Mouse (Mus musculus): Measurements from ENCODE around the gene Lbhd1. TPM values are rescaled to one million over a fixed set of nuclear protein-coding genes. Genes with fewer than 3 reads are reported as not detected.
A peak's percentile ranks its signal among the peaks of the same experiment; 100 is the strongest.

The Lbhd1 gene
- total RNA-seq, 2 experiments from 2014 or later = 5.4 to 7.2 TPM

DNA sequence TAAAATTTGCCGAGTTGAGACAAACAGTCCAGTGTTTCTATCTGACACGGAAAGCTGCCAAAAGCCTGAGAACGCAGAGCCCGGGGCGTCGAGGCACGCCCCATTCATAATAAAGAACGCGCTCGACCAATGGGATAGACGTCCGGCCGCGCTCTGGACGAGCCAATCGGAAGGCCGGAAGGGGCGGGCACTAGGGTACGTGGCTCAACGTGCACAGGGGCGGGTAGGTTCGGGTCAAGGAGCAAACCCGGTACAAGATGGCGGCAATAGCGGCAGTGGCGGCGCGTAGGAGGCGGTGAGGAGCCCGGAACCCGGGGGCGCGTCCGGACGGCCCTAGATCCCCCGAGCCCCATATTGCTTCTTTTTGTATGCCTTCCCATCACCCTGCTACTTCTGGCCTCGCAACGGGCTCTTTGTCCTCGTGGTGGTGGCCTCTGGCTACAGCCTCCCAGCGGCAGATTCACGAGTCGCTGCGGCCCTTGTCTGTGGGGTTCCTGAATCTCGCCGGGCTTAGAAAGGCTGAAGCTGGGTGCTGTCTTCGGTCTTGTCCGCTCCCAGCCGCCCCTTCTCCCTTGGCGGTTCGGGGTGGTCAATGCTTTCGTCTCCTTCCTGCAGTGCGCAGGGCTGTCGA, 14.4 kb downstream of the Lbhd1 start, which contains the start of gene Ganab:
TSS of gene Ganab (plus strand) at position 207 of the 631 bp plus-strand sequence.
- DNase-seq (ENCODE audit: low spot score in 2 of 2) = peak; percentile 97 to 98
- intact Hi-C loops (cut with DNase I) = loop anchor here (2.0 to 5.0 kb wide), 2 partner anchors 15 to 54 kb away; partner anchors contain the start of gene Tut1

DNA sequence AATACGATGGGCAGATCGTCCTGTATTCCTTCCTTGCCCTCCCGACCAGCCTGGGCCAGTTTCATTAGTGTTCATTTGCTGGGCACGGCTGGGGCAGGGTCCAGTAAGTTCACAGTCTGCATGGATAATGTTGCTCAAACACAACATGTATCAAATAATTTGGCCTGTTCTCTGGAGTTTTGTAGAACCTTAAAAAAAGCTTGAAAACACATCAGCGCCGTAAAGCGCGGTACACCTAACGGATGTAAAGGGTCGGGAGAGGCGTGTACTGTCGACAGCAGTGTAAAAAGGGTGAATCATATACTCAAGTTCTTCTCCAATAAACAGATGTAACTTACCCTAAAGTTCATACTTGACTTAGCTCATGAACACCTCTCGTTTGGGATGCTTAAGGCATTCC, 15.0 kb downstream of the Lbhd1 start:
- intact Hi-C loops (cut with DNase I) = loop anchor here (2.0 to 5.0 kb wide), 2 partner anchors 14 to 54 kb away; partner anchors contain the start of gene Tut1
- DNase-seq (ENCODE audit: low spot score in 2 of 2) = peak in 1 of 2 experiments; percentile 5

DNA sequence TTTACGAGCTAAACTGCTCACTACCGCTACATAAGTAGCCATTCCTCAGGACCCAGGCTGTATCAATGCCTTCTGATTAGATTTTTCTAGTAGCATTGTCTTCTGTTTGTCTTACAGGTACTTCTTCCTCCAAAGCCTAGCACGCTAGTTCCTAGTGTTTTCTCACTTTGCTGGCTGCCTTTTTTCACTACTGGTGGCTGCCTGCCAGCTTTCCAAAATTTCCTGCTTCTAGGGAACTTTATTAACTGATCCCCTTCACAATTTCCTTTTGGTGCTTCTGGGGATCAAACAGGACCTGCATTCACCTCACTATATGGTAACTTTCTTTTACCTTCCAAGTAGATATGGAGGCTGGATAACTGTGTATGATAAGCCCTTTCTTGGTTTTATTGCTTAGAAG, 15.5 kb downstream of the Lbhd1 start:
- DNase-seq (ENCODE audit: low spot score in 2 of 2) = no peak
- intact Hi-C loops (cut with DNase I) = loop anchor here (2.0 to 5.0 kb wide), 2 partner anchors 14 to 53 kb away; partner anchors contain the start of gene Tut1

DNA sequence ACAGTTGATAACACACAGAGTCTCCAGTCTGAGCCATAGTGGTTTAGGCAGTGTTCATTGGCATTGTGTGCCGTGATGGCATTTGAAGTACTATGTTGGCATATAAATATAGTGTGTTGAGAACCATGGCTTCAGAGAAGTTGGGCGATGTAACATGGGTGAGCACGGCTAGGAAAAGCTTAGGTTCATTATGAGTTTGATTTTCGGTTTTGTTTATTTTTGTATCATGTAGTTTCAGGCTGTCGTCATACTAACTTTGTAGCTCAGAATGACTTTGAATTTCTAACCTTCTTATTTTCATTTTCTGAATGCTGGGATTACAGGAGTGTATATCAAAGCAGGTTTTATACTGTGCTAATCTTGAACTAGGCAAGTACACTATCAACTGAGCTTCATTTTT, 19.9 kb downstream of the Lbhd1 start:
- intact Hi-C loops (cut with DNase I) = no loop called here
- DNase-seq (ENCODE audit: low spot score in 2 of 2) = no peak

DNA sequence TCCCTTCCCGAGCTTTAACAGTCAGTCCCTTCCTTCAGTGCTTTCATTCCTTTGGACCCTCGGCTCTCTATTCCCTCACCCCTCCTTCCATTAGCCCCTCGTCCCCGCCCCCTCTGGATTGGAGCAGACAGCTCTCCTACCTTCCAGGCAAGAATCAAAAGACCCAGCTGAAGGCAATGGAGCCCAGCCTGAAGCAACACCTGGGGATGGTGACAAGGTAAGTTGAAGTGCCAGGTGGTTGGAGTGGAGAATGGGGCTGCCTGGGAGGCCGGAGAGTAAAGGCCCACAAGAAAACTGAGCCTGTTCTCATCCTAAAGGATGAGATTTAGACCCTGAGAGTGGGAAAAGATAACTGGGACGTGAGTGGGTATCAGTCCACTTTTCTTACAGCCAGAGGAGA, 25.0 kb downstream of the Lbhd1 start:
- no peak for DNase-seq (ENCODE audit: low spot score in 2 of 2)
- intact Hi-C loops (cut with DNase I) = no loop called here

DNA sequence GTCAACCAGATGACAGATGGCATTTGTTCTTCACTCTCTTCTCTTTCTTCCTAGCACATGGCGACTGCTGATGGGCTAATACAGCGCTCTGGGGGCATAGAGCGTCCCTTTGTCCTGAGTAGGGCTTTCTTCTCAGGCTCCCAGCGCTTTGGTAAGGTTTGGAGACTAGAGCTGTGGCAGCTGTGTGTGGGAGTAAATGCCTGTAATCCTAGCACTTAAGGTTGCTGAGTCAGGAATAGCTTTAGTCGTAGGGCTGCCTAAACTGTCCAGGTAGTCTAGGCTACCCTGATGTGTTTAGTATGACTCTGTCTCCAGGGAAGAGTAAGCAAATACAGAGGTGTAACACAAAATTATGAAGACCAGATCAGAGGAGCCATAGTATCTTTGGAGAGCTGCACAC, 28.3 kb downstream of the Lbhd1 start:
- intact Hi-C loops (cut with DNase I) = loop anchor here (2.0 kb wide), 1 partner anchor 13 kb away; the partner anchor contains the start of gene Ganab
- DNase-seq (ENCODE audit: low spot score in 2 of 2) = peak; percentile 34 to 81

DNA sequence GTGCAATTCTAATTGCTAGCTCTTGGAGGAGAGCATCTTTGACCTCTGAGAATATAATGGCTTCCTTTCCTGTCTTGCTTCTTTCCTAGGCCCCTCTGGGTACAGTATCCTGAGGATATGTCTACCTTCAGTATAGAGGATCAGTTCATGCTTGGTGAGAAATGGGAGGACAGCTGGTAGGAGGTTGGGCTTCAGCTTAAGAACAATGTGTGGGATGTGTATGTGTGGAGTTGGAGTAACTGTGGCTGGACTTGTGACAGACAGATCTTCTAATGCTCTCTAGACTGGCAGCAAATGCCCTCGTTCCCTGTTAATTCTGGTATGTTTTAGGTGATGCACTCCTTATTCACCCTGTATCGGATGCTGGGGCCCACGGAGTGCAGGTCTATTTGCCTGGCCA, 30.7 kb downstream of the Lbhd1 start:
- peak; percentile 28 to 85 for DNase-seq (ENCODE audit: low spot score in 2 of 2)
- intact Hi-C loops (cut with DNase I) = no loop called here

DNA sequence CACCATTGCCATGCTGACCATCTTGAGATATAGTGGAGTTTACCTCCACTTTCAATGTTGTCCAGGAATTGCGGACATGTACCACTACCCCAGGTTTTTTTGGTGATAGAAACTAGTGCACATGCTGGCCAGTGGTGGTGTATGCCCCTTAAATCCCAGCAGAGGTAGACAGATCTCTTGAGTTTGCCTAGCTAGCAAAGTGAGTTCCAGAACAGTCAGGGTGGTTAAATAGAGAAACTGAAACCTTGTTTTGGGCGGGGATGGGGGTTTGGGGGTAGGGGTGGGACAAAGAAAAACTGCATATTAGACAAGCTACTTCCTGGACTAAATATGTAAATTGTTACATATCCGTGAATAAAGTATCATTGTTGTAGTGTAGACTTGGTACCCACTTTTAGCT, 35.5 kb downstream of the Lbhd1 start:
- intact Hi-C loops (cut with DNase I) = no loop called here
- DNase-seq (ENCODE audit: low spot score in 2 of 2) = no peak

DNA sequence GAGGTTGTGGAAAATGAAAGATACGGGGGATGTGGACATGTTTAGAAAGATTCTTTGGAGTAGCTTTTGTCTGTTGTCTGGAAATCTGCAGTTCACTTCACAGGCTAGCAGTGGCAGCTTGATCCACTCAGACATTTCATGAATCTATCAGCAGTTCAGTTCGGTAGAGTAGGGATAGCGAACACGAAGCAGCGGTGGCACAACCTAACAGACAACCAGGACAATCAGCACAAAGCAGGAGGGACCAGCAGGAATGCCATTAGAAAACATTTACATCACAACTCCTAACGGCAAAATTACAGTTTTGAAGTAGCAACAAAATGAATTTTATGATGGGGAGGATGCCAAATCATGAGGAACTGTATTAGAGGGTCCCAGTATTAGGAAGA, 36.1 kb downstream of the Lbhd1 start:
- DNase-seq (ENCODE audit: low spot score in 2 of 2) = no peak
- intact Hi-C loops (cut with DNase I) = no loop called here

DNA sequence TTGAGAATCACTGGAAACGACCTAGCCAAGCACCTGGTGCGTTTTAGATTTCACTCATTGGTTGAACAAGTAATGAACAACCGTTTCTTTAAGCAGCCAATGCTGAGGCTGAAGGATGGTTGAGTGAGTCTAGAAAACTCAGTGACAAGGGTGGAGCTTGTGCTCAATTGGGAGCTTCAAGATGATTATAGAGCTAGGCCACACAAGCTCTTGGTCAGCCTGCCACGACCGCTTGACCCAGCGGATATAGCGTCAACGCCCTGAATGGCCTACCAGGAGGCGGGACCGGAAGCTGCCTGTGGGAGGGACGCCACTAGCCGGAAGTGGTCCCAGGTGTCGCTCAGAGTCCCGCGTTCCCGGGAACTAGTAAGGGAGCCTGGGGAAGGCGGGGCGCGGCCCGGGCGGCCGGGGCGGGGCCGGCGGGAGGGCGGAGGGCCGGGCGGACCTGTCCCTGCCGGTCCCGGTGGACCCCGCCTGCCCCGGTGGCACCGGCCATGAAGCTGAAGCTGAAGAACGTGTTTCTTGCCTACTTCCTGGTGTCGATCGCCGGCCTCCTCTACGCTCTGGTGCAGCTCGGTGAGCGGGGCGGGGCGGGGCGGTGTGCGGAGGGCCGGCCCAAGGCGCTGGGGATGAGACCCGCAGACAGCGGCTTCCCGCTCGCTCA, 36.7 kb downstream of the Lbhd1 start, which contains the start of gene B3gat3:
TSS of gene B3gat3 (plus strand) at position 302 of the 664 bp plus-strand sequence.
- peak; percentile 96 to 97 for DNase-seq (ENCODE audit: low spot score in 2 of 2)
- intact Hi-C loops (cut with DNase I) = no loop called here

DNA sequence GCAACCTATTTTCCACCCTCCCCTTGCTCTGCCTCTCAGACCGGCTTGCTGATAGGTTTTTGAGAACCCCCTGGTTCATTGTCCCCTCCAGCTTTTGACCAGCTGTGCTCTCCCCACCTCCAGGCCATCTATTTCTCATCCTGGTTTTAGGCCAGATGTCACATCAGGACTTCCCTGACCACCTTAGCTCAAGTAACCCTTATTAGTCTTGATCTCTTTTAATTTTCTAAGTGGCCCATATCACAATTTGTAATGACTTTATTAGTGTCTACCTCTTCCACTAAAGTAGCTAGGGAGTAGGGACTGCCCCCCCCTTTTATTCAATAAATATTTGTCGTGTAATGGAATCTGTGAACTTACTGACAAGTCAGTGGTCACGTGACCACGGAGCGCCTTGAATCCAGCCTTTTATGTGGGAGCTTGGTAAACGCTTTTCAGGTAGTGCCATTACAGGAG, 37.3 kb downstream of the Lbhd1 start:
- intact Hi-C loops (cut with DNase I) = no loop called here
- DNase-seq (ENCODE audit: low spot score in 2 of 2) = peak; percentile 27 to 35

DNA sequence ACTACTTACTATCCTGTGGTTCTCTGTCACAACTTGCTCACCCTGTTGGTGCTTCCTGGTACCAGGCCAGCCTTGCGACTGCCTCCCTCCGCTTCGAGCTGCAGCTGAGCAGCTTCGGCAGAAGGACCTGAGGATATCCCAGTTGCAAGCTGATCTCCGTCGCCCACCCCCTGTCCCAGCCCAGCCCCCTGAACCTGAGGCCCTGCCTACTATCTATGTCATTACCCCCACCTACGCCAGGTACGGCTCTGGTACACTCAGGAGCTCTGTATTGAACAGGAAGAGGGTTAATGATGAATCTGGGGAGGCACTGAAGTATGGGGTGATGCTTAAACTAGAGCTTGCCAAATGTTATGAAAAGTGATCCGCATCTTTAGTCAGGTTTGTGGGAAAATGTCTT, 38.2 kb downstream of the Lbhd1 start:
- intact Hi-C loops (cut with DNase I) = no loop called here
- no peak for DNase-seq (ENCODE audit: low spot score in 2 of 2)

DNA sequence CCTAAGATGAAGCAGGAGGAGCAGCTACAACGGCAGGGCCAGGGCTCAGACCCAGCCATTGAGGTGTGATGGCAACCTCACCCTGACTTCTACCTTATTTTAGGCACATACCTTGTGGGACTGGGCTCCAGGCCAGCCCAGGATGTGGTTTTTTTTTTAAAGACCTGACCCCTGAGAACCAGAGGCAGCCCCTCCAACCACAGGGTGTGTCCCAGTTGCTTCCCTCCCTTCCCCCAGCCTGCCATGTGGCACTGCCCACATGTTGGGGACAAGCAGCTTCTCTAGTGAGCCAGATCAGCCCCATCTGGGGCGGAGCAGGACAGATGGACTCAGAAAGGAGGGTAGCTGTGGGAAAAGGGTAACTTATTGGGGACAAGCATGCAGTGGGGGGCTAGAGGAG, 43.2 kb downstream of the Lbhd1 start:
- DNase-seq (ENCODE audit: low spot score in 2 of 2) = peak in 1 of 2 experiments; percentile 24
- intact Hi-C loops (cut with DNase I) = no loop called here

DNA sequence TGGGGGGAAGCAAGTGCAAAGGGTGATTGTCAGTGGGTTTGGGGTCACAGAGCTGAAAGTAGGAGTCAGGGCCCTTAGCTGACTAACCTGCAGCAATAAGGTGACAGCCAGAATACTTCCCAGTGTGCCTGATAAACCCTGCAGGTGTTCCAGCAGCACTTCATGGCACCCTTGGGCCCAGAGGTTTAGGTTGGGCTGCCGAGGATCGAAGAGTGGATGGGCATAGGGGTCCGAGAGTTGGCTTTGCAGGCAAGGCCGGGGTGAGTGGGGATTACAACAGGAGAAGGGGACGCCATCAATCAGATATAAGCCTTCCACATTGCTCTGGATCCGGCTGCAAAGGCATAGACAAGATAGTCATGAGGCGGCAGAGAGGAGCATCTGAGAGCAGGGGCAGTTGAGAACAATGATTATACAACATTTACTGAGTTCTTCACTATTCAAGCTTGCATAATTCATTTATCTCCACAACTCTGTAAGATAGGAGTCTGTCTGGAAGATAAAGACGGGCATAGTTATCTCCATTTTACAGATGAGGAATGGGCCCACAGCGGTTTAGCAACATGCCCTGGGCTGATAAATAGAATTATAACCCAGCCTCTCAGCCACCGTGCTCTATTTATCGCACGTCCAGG, 44.5 kb downstream of the Lbhd1 start:
- intact Hi-C loops (cut with DNase I) = no loop called here
- no peak for DNase-seq (ENCODE audit: low spot score in 2 of 2)

DNA sequence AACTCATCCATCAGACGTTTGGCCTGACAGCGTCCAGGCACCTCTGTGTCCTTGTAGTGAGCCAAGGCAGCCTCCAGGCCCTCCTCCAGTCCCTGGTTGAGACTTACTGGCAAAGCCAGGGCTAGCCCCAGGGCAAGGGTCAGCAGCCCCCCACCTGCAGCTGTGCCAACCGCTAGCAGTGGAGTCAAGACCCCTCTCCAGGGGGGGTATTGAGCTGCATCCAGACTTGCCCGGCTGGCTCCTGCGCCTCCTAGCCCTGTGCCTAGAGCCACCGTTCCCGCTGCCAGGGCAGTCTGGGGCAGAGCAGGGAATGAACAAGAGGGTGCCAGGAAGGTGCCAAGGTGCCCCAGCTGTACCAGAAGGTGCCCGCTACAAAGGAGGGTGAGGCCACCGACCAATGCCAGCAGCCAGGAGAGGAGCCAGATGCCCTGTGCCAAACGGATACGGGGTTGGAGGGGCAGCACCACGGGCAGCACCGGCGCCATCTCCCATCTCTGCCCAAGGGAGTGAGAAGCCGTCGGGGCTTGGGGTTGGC, 45.2 kb downstream of the Lbhd1 start:
- intact Hi-C loops (cut with DNase I) = no loop called here
- DNase-seq (ENCODE audit: low spot score in 2 of 2) = no peak

DNA sequence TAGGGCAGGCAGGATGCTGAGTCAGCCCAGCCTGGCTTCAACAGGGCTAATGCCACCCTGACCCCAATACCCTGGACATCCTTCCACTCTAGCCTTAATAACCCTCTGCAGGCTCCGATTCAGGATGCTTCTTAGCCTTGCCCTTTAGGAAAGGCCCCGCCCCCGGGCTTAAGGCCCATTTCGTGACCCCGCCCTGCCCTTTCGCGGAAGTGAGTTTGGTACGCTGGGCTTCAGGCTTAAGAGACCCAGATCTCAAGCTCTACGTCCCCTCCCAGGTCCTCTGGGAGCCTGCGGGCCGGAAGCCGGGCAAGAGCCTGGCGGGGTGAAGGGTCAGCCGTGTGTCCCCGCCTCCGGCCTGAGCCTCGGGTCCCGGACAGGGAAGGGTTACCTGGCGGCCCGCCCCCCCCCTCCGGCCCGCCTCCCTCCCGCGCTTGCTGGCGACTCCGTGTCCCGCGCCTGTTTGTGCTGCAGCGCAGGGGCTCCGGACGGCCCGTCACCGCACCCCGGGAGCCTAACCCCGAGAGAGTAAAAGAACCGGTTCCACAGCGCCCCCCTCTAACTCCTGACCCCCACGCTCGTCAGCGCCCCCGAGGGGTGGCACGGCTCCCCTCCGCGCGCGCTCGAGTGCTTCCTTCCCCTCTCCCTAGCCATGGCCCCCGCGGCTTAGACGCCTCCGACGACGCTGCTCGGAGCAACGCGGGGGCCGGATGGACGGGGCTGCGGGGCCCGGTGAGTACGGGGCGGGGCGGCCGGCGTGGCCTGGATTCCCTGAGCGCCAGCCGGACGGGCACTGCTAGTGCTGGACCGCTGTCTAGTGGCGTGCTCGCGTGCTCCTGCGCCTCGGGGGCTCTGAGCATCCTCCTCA, 45.9 kb downstream of the Lbhd1 start, which contains the start of the genes Rom1 and Eml3:
TSS of gene Rom1 (minus strand) at position 133 of the 865 bp plus-strand sequence.
TSS of gene Eml3 (plus strand) at position 329 of the 865 bp plus-strand sequence.
- intact Hi-C loops (cut with DNase I) = no loop called here
- peak; percentile 49 to 60 for DNase-seq (ENCODE audit: low spot score in 2 of 2)

DNA sequence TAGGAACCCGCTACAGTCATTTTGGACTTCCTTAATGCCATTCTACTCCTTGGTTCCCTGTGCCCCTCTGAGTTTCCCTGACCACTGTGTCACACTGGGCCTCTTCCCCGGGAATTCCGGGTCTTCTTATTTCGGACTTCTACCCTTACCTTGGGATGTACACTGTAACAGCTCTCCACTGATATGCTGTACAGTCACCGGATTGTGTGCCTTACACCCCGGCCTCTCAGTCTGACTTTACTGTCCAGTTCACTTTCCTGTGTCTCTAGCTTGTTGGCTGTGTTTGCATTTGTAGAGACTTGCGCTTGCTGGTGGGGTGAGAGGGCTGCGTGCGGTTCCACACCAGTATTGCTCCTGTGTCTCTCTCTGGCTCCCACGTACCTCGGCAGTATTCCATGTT, 46.6 kb downstream of the Lbhd1 start:
- intact Hi-C loops (cut with DNase I) = no loop called here
- no peak for DNase-seq (ENCODE audit: low spot score in 2 of 2)

DNA sequence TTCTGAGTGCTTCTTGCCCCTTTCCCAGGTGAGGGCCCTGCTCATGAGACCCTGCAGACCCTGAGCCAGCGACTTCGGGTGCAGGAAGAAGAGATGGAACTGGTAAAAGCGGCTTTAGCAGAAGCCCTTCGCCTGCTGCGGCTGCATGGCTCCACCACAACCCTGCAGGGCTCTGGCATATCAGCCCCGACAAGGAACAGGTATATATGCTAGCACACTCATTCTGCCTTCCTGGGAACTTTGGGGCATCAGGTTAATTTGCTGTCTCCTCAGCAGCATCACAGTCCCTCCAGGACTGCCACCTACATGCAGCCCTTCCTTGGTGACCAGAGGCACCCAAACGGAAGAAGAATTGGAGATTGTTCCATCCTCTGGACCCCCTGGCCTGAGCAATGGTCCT, 47.2 kb downstream of the Lbhd1 start:
- DNase-seq (ENCODE audit: low spot score in 2 of 2) = no peak
- intact Hi-C loops (cut with DNase I) = no loop called here

DNA sequence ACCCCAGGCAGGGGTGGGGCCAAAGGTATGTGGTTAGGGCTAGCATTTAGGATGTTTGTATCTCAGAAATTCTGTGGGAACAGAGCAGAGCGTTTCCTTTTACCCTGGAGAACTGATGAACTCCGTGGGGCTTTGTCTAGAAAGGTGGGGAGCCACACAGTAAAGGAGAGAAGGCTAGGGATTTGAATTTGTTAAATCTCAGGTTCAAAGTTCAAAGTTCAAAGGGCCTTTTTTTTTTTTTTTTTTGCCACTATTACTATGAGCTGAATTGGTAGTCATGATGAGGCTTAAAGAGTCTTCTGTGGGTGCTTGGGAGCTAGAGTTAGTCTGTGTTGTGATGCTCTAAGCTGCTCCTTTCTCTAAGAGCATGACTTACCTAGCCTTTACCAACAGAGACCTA, 53.2 kb downstream of the Lbhd1 start:
- intact Hi-C loops (cut with DNase I) = no loop called here

More for the DNA sequence above, 53.2 kb downstream of the Lbhd1 start:
- no peak for DNase-seq (ENCODE audit: low spot score in 2 of 2)

Data from left cerebral cortex, postnatal 25 days (tissue).